Mouse (Mus musculus): ENCODE measurements around the gene Stk38l.
A peak's percentile ranks its signal among the peaks of the same experiment; 100 is the strongest.
"Not testable (repeated sequence)": the region's sequence is repeated elsewhere in the genome, so short reads cannot be mapped to it uniquely, and the experiment has no call there.

Stk38l gene

DNA sequence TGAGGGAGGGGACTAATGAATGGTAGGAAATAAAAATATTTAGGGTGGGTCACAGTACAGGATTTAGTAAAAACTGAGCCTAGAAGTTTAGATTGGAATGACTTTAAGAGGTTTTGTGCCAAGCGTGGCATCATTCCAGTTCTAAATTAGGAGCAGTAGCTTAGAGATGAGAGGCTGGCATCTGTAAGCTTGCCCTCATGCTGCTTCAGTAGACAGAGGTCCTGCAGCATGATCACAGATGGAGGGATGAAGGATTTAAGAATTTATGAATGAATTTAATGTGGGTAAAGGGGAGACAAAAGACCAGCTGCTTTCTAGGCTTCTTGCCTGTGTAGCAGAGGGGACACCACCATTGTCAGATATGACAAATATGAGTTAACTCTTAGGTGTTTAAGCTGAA lies 14.1 kb downstream of the Stk38l start:
- DNase-seq = peak; percentile 23

GRCm38 (mm10) chr6:146740724-146741123 lies 15.9 kb downstream of the Stk38l start:
- no peak for DNase-seq

DNA sequence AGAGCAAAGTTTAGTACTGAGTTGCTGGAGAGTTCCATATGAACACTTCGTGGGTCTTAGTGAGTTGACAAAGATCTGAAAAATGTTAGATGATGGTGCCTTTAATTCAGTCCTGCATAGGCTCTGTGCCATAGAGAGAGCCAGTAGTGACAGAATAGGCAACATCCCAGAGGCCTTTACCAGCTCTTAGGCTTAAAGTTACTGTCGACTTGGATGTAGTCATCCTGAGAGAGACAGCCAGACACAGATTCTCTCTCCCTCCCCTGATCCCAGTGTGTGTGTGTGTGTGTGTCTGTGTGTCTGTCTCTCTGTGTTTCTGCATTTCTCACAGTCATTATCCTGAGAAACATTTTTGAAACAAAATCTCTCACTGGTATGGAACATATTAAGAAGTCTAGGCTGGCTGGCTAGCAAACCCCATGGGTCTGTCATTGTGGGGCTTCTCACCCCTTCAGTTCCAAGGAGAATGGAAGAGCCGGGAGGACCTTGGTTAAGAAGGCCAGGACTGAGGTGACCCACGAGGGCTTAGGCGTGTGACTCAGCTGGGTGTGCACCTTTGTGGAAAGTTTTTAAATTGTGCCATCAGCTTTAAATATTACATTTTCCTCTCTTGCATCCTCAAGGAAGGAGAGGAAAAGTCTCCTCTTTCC lies 17.3 kb downstream of the Stk38l start:
- DNase-seq = no peak

GRCm38 (mm10) chr6:146744266-146744665 lies 19.5 kb downstream of the Stk38l start:
- not testable (repeated sequence) for DNase-seq

DNA sequence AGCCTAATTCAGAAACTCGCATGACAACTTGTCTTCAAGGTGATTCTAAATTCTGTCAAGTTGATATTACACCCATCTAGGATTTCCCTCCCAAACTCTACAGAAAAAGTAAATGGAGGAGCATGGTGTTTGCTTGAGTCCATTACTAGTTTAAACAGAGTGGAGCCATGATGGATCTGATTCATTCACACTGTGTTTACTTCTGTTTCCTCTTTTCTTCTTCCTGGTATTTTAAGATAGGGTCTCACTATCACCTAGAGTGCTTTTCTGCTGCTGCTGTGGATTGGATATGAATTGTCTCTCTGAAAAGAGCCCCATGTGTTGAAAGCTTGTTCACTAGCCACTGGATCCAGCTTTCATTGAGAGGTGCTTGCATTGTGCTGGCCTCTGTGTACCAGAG lies 20.4 kb downstream of the Stk38l start:
- no peak for DNase-seq

DNA sequence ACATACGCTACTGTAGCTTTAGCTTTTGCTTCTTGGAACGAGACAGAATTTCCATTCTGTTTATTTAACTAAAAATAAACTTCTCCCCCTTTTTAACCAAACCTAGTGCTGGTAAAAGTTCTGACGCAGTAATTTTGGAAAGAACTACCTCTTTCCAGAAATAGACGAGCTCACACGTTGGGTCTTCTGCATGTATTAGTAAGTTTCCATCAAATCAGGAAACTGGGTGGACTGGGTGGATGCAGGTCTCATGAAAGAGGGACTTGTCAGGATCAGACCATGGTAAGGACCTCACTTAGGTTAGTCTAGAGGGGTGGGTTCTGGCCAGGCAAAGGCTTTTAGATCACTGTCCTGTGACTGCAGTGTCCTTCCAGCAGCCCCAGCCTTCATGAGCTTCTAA lies 21.8 kb downstream of the Stk38l start:
- DNase-seq = no peak

DNA sequence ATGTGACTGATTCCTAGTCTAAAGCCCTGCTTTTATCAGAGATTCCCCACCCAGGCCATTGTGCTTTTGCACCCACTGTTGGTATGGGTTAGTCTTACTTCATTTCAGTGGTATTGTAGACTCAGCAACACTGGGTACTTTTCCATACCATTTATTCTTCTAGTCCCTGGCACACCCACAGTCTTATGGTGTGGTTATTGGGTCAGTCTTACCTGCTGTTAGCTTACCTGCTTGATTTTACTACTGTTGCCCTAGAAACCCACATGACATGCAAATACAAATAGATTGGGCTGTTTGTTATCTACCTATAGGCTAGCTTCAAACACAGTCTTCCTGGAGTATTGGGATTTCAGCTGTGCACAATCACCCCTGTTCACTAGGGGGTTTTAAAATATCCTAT lies 22.3 kb downstream of the Stk38l start:
- DNase-seq = no peak

GRCm38 (mm10) chr6:146748271-146748670 lies 23.5 kb downstream of the Stk38l start:
- no peak for DNase-seq

DNA sequence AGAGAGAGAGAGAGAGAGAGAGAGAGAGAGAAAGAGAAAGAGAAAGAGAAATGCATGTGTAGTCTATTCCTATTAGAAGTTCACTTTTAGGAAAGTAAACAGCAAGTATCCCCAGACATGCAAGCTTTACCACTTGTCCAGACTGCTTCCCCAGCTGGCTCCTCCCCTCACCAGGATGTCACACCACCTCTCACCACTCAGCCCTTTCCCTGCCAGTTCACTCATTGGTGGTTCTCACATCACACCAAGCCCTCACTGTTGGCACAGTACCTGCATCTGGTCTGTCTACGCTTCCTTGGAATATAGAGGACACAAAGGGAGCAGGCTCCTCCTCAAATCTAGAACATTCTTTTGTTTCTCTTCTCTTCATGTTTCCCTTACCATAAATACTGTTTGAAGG lies 26.9 kb downstream of the Stk38l start:
- peak; percentile 43 for DNase-seq

- no peak for DNase-seq
These were observed 27.4 kb downstream of the Stk38l start for GRCm38 (mm10) chr6:146752178-146752577.

- no peak for DNase-seq
These were observed 27.8 kb downstream of the Stk38l start for GRCm38 (mm10) chr6:146752612-146753011.

GRCm38 (mm10) chr6:146753560-146754160 lies 28.9 kb downstream of the Stk38l start:
- no peak for DNase-seq

DNA sequence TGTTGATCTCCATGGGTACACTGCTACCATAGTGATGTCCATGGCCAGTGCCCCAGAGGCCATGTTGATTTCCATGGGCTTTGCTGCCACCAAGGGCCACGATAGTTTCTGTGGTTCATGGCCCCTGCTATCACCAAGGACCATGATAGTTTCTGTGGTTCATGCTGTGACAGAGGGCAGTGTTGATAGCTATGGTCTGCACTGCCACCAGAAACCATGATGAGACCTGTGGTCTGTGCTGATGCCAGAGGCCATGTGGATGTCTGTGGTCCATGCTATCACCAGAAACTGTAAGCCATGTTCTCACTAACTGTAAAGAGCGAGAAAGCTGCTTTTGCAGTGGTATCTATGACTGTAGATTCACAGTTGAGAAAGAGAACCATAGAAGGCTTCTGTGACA lies 30.3 kb downstream of the Stk38l start:
- DNase-seq = no peak

- no peak for DNase-seq
These were observed 30.9 kb downstream of the Stk38l start for GRCm38 (mm10) chr6:146755679-146756078.

- no peak for DNase-seq
These were observed 34.2 kb downstream of the Stk38l start for GRCm38 (mm10) chr6:146759027-146759426.

DNA sequence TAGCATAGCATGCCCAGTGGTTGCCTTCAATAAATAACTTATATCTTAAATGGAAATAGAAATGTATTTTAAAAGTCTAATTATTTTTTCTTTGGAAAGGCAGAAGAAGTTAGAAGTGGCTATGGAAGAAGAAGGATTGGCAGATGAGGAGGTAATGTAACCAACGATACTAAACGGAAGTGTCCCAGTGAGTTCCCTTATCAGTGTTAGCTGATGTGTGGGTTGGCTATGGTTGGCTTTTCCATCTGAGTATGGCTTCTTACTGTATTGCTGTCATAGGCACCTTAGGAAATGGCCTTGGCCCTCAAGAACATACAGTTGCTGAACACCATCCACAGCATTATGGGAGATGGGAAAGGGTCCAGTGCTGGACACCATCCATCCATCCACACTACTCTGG lies 35.2 kb downstream of the Stk38l start:
- DNase-seq = no peak

DNA sequence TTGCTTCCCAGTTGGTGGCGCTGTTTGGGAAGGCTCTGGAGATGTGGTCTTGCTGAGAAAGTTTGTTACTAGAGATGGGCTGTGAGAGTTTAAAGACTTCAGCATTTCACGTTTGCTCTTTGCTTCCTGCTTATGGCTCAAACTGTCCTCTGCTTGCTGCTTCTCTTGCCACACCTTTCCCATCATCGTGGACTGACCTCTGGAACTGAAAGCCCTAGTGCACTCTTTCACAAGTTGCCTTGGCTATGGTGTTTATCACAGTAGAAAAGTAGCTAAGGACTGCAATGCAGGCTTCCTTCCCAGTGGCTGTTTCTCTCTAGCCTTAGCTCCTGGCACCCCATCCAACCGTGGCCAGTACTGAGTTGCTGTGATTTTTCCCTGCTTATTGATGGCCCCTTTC lies 35.9 kb downstream of the Stk38l start:
- DNase-seq = no peak

GRCm38 (mm10) chr6:146762264-146762898 lies 37.6 kb downstream of the Stk38l start:
- peak; percentile 36 for DNase-seq

DNA sequence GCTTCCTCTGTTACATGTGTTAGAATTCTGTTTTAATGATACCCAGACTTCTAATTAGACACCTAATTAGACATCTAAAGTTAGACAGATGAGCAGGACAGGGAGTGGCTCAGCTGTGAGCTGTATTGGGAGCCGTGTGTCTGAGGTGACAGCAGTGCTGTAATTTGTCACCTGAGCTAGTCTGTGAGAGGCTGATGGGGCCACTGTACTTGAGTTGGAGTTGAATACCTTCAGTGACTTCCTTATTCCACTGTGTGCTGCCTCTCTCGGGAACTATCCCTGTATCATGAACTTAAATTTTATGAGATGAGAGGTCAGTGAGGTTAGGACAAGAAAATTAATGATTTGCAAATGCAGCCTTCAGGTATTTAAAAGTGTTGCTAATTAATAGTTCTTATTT lies 39.8 kb downstream of the Stk38l start:
- DNase-seq = no peak

DNA sequence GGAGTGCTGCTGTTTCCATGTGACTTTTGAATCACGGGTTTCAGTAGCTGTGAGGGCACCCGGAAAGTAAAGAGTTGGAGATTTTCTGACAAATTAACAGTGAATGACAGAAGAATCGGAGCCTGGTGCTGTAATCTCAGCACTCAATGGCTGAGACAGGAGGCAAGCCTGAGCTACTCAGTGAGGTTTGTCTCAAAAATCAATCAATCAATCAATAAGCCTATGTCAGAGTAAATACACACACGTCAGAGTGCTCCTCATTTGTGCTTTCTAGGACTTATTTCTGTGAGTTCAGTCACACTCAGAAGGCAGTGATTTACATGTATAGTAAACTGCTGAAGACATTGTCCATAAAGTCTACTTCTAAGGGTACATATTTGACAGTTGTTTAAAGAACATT lies 40.5 kb downstream of the Stk38l start:
- no peak for DNase-seq

DNA sequence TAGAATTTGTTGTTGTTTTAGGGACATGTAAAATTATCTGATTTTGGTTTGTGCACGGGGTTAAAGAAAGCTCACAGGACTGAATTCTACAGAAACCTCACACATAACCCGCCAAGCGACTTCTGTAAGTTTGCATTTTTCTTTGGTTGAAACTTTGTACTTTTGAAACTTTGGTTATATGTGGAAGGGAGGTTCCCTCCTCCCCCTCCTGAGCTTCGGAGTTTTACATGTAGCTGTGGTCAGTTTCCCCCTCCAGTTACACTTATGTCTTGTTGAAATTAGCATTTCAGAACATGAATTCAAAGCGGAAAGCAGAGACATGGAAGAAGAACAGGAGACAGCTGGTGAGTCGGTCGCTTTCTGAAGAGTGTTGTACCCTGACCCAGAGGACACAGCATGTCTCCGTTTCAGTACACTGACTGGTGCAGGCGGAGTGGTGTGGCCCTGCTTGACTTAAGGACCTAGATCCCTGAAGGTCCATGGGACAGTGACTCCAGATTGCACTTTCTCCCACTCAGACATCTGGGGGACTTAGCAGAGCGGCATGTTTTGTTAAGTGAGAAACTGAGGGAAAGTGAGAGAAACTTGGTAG lies 44.1 kb downstream of the Stk38l start:
- no peak for DNase-seq

DNA sequence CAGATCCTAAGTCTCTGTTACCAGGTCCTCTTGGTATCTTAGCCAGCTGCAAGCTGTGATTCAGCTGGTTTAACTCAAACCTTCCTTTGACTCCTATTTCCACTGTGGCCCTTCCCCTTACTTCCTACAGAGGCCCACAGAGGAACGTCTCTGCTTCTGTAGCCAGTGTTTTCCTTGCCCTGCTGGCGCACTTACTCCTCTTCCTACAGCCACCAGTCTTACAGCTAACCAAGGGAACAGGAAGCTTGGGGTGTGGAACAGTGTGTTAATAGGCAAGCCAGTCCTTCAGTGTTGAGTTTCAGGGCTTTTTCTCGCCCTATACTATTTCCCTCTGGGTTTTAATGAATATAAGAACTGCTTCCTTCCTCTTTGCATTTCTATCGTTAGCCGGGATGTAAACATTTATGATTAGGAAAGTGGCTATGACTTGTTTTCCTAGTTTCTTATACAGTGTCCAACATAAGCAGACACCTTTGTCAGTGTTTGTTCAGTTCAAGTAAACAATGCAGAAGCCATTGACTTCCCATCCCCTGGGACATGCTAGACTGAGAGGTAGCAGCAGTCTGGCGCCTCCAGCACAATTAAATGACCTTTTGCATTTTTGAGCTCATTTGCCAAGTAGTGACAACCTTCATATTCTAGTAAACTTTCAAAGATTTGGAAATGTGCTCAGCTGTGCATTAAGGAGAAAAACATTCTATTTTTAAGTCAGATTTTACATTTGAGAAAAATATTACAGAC lies 45.4 kb downstream of the Stk38l start:
- DNase-seq = no peak

GRCm38 (mm10) chr6:146770808-146771207 lies 46.0 kb downstream of the Stk38l start:
- no peak for DNase-seq

All from lung, postnatal 10 days (tissue).